In the genomic region with DNA sequence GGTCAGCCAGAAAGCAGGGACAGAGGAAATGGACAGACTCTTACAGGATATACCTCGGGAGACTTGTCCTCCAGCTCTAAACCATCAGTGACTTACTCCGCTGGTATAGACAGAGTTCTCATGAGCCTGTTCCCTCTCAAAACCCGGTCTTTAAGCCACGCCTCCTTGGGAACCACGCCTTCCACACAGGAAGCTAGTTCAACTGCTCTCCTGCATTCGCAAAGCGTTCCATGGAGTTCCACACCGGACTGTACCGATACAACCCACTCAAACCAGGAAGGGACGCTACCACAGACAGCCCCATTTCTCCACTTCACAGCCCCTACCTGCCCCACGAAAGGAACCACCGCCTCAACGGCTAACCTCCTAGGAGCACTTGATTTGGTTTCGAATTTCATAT, we compare ENCODE assay signal across 21 mouse cellular contexts. TPM values are rescaled to one million over a fixed set of nuclear protein-coding genes. Genes with fewer than 3 reads are reported as not detected.
DNase-seq lines count a peak whose midpoint lies in the region; TF ChIP-seq lines count a peak whose summit lies in the region.
"Had no signal": no experiment of that assay in that cellular context is flagged by ENCODE, and none has a peak within 500 bp of the region (broad histone marks: within the 10 kb centered on the region; RNA-seq: fewer than 3 reads in every experiment).

No protein-coding gene starts in this region.

- H3K36me3 ChIP-seq in testis, adult 2 months (ENCODE audit: control insufficient read depth, insufficient read depth, low read length), result no peaks in the 10 kb centered on the region
- H3K36me3 ChIP-seq: embryonic facial prominence, embryonic 15.5 days; forebrain, embryonic 10.5 days; G1E; heart, embryonic 13.5 days; hindbrain, embryonic 13.5 days had no signal

- DNase-seq in cerebellum, adult 9-11 months, result peak; percentile 36
- DNase-seq in cerebellum, adult 11-12 months, result no peak
- DNase-seq in testis, postnatal 10 days (ENCODE audit: low spot score), result no peak
- peak; percentile 60 for DNase-seq in R1 (ENCODE audit: low read depth, low spot score)
- DNase-seq in kidney, postnatal 4 days, result no peak
- no peak for DNase-seq in right cerebral cortex, adult 2 months (ENCODE audit: low spot score in 2 of 2)
- DNase-seq: adrenal gland, adult 8-10 months; adrenal gland, postnatal 36 days; cerebellum, adult 8-10 months; gastrocnemius, postnatal 36 days; heart, adult 11 months; heart, postnatal 36 days had no signal

- TF ChIP-seq POLR2A in testis, adult 2 months (IDR thresholded peaks at IDR 0.05; ENCODE audit: control insufficient read depth, low read depth, low read length), result no peak

- TF ChIP-seq CTCF in testis, adult 2 months (IDR thresholded peaks at IDR 0.05; ENCODE audit: control insufficient read depth, insufficient read depth, insufficient replicate concordance, low read depth, low read length), result no peak

- no peak overlapping the region for H3K27ac ChIP-seq in testis, adult 2 months (ENCODE audit: control insufficient read depth, insufficient read depth, low read depth, low read length)
- H3K27ac ChIP-seq: embryonic facial prominence, embryonic 15.5 days; forebrain, embryonic 10.5 days; heart, embryonic 13.5 days; hindbrain, embryonic 13.5 days; hindbrain, postnatal 0 days had no signal

- H3K4me3 ChIP-seq in testis, adult 2 months (ENCODE audit: control insufficient read depth, low read depth, low read length), result peak overlapping the region; percentile 22; the same call in 1 of the 2 replicates
- H3K4me3 ChIP-seq: embryonic facial prominence, embryonic 15.5 days; erythroblast, embryonic 14.5 days; forebrain, embryonic 10.5 days; heart, embryonic 13.5 days; hindbrain, embryonic 13.5 days had no signal

- no peaks in the 10 kb centered on the region for H3K27me3 ChIP-seq in testis, adult 2 months (ENCODE audit: control insufficient read depth, insufficient read depth, low read length)
- H3K27me3 ChIP-seq: embryonic facial prominence, embryonic 15.5 days; hindbrain, embryonic 13.5 days; Patski had no signal

- H3K4me1 ChIP-seq in testis, adult 2 months (ENCODE audit: control insufficient read depth, insufficient read depth, low read length), result peaks cover 17% of the 10 kb centered on the region
- H3K4me1 ChIP-seq: embryonic facial prominence, embryonic 15.5 days had no signal

RNA-seq across cellular contexts. Expression of a gene that starts 50.1 kb away (rescaled TPM):
- 0.23 and 0.31 TPM in 2 replicates for polyA plus RNA-seq in testis, adult 2 months (2012; rRNA removed)
- polyA plus RNA-seq: G1E had no signal

Comparison
In these comparisons a context has a peak if more than half of its experiments do, and no peak if none do; other contexts are left out.
1. DNase-seq: peak in cerebellum, adult 9-11 months (single experiment) and R1 (single experiment); none in cerebellum, adult 11-12 months (single experiment), testis, postnatal 10 days (single experiment), kidney, postnatal 4 days (0 of 2) and right cerebral cortex, adult 2 months (0 of 2).